Mouse (Mus musculus) natural killer cell, adult 2 months (primary cell): ENCODE measurements around the gene Cemip.
"Not testable (repeated sequence)": the region's sequence is repeated elsewhere in the genome, so short reads cannot be mapped to it uniquely, and the experiment has no call there.

ENCODE experiments used
- DNase-seq, 2 experiments: peaks; one replicate each; pipeline ENCODE4 v3.0.0; 2022; ENCODE audit warnings: low spot score in 2 of 2

Cemip gene

GRCm38 (mm10) chr7:83894348-83894747 lies 192.0 kb downstream of the Cemip start:
- no peak for DNase-seq

GRCm38 (mm10) chr7:83892333-83892669 lies 194.0 kb downstream of the Cemip start:
- no peak for DNase-seq

GRCm38 (mm10) chr7:83891433-83892332 lies 194.6 kb downstream of the Cemip start:
- peak; percentile 100 for DNase-seq

- DNase-seq = not testable (repeated sequence)
Observed at GRCm38 (mm10) chr7:83889946-83890345, 196.4 kb downstream of the Cemip start.

- DNase-seq = no peak
Observed at GRCm38 (mm10) chr7:83889383-83889782, 196.9 kb downstream of the Cemip start.

GRCm38 (mm10) chr7:83886366-83887129 lies 199.8 kb downstream of the Cemip start:
- peak in 1 of 2 experiments; percentile 24 for DNase-seq

GRCm38 (mm10) chr7:83885835-83886234 lies 200.5 kb downstream of the Cemip start:
- no peak for DNase-seq

GRCm38 (mm10) chr7:83884921-83885532 lies 201.3 kb downstream of the Cemip start:
- DNase-seq = no peak

- DNase-seq = peak; percentile 39 to 77
Observed at GRCm38 (mm10) chr7:83884021-83884658, 202.2 kb downstream of the Cemip start, which contains the start of the genes Tlnrd1 and Mesd. Tlnrd1 (minus strand) TSS chr7:83884305. Mesd (plus strand) TSS chr7:83884466.

- DNase-seq = peak; percentile 36 to 56
Observed at GRCm38 (mm10) chr7:83883276-83884020, 202.9 kb downstream of the Cemip start.
